Mouse (Mus musculus) R1 (cell line): ENCODE measurements around the gene Tmem185b.

Experiments
- DNase-seq: peaks from one replicate; pipeline ENCODE4 v3.0.0-alpha.2; 2018; ENCODE audit warnings: low read depth, low spot score

Gene Tmem185b

DNA sequence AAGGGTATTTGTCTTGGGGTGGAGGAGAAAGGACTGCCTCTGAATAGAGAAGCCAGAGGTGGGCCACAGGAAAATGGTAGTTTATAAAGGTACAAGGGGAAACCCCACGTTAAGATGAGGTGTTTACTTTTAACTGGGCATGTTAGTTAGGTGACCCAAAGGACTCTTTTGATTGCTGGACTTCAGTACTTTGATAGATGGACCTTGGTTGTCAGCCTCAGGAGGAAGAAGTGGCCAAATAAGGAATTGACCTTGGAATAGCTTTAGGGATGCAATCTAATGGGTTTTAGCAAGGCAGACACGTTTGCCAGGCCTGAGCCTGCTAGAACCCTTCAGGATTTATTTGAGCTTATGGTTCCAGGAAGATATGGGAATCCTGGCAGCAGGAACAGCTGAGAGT lies 13.3 kb downstream of the Tmem185b start:
- no peak for DNase-seq

DNA sequence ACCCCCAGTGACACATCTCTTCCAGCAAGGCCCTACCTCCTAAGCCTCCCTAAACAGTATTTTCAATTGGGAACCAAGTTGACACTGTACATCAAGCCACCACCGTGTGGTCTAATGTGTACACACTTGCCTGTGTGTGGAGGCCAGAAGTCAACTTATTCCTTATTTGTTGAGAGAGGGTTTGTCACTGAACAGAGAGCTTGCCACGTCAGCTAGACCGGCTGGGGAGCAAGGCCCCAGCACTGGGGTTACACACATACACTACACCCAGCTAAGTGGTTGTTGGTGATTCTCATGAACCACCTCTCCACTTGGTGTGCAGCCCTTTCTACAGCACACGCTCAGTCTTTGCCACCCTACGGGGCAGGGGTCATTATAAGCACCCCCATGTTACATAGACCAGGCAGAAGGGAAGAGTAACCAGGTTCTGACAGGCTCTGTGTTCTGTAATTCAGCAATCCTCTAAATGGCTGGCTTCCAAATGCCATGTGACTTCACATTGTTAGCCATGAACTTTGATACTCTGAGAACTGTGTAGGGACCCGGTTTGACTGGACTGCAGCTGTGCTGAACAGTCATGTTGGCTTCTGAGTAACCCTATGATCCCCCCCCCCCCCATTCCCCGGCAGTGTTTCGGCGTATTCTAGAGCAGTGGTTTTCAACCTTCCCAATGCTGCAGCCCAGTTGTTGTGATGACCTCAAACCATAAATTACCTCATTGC lies 15.0 kb downstream of the Tmem185b start:
- no peak for DNase-seq

DNA sequence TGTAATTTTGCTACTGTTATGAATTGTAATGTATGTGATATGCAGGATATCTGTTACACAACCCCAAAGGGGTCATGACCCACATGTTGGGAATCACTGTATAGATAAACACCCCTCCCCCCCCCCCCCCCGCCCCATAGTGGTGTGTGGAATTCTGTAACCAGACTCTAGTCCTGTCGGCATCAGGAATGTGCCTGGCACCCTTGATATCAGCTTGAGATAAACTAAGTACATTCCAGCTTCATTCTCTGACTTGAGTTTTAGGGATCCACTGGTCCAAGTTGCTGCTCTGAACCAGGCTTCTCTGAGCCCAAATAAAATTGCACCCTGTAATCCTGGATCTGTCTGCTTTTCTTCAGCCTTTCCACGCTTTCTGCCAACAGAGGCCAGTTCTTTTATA lies 15.6 kb downstream of the Tmem185b start:
- no peak for DNase-seq

DNA sequence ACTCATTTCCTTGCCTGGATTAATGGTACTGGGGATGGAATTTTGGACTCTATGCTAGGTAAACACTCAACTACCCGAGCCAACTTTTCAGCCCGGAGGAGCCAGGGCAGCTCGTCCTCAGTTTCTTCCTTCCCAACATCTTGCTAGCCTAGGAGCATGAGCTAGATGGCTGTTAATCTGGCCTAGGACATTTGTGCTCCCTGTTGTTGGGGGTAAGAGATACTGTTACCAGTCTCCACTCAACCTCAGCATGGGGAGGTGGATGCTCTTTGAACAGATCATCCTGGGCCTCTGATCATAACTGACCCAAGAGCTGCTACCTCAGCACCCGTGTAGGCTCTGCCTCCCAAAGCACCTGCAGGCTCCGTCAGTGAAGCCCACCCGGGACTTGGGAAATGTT lies 17.4 kb downstream of the Tmem185b start:
- no peak for DNase-seq

GRCm38 (mm10) chr1:119544611-119545155 lies 18.7 kb downstream of the Tmem185b start:
- no peak for DNase-seq

GRCm38 (mm10) chr1:119545164-119545563 lies 19.2 kb downstream of the Tmem185b start:
- no peak for DNase-seq

DNA sequence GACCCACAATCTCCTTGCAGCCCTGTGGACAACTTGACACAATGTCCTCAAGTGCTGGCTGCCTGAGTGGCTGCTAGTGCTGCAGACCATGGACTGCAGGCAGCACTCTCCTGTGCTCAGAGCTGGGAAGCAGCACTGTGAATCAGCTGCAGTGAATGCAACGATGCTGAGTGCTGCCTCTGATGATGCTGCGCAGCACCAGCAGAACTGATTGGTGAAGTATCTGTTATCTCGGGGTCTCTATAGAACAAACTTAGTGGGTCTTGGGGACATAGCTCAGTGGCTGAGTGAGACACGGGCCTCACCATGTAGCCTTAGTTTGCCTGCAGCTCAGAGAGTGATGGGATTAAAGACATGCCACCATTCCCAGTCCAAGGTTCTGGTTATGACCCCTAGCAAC lies 19.7 kb downstream of the Tmem185b start:
- DNase-seq = no peak

DNA sequence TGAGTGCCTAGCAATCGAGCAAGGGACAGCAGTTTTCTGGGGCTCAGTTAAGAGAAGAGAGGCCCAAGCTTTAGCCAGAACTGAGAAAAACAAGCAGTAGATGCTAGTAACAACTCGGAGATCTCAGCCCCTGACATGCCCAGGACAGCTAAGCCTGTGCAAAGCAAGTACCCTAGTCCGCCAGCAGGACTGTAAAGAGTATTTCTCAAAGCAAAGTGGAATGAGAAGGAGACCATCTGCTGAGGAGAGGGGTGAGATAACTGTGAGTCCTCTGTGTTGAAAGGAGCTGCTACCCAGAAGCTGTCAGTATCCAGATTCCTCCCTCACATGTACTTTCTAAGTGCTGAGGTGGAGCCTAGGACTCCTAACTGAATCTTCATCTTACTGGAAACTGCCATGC lies 20.5 kb downstream of the Tmem185b start:
- no peak for DNase-seq

DNA sequence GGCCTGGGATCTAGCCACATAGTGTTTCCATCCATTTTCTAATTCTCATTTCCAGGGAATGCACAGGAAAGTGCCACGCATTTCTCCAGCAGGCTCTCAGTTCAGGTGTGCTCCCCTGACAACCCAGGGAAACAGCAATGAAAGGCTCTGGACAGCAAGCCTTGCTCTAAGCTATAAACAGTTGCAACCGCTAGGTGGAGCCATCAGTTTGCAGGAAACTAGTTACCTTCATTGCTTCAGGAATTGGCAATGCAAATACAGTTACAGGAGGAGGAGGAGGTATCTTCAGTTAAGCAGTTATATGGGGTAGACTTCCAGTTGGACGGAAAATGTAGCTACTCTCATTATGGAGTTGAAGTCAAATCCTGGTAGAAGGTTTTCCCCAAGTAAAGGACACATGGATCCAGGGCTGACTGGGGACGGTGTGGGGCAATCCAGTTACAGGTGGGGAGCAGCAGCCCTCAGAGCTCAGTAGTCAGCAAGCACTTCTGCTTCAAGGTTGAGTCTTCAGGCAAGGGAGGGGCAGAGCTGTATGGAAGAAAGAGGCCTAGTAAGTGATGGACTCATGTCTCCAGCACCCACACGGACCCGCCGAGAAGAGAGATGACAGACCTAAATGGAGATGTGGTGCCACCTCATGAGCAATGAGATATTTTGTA lies 22.8 kb downstream of the Tmem185b start:
- peak; percentile 85 for DNase-seq

GRCm38 (mm10) chr1:119549327-119549689 lies 23.3 kb downstream of the Tmem185b start:
- DNase-seq = no peak

DNA sequence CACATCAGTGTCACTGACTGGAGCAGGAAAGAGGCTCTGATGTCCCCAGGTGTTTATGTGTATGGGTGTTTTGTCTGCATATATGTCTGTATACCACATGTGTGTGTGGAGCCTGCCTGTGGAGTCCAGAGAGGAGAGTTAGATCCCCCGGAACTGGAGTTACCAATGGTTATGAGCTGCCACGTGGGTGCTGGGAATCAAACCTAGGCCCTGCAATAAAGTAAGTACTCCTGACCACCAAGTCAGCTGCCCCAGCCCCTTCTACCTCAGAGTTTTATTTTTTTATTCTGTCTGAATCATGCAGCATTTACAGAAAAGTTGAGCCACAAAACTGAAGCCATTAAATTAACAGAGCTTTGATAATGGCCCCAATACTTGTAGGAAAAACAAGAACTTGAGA lies 24.1 kb downstream of the Tmem185b start:
- no peak for DNase-seq

- DNase-seq = no peak
Observed at GRCm38 (mm10) chr1:119551651-119552050, 25.7 kb downstream of the Tmem185b start.

GRCm38 (mm10) chr1:119555651-119556050 lies 29.7 kb downstream of the Tmem185b start:
- no peak for DNase-seq

DNA sequence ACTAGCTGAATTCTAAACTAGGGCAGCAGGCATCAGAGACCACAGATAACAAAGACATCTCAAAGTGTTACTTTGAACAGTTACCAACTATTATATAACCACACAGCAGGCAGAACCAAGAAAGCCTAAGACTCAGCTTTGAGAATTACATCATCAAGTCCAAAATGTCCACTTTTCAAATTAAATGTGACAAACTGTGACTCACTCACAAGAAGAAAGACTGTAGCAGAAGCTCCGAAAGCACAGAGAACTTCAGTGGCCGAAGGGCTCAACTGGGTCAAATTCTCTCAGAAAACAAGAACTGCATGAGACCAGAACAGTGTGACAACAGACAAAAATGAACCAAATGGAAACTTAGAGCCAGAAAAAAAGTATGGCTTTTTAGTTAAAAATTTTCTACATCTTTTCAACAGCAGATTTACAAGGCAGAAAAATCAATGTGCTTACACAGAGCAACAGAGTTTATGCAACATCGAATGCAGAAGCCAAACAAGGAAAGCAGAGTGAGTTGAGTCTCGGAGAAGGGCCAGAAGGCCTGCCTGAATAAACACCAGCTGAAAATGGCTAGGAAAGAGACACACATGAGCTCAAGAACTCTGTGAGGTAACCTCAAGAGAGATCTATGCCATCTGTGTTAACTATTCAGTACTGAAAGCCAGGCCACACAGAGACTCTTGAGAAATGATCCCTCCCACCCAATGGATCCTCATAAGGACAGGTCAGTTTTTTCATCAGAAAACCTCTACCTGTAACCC lies 31.9 kb downstream of the Tmem185b start:
- no peak for DNase-seq

DNA sequence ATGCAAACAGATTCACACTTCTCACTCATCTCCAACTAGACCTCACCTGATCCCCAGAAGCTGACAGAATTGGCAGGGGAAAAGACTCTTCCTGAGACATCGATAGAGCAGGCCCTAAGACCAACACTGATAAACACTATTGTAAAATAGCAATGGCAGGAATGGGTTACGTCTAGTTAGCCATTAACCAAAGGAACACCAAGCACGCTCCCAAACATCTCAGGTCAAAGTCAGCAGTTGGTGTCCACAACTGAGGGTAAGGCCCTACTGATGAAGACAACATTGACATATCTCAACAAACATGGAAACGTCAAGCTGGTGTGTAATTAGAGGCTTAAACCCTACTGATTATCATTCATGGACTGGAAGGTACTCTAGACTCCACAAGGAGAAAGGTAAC lies 39.6 kb downstream of the Tmem185b start:
- DNase-seq = no peak

DNA sequence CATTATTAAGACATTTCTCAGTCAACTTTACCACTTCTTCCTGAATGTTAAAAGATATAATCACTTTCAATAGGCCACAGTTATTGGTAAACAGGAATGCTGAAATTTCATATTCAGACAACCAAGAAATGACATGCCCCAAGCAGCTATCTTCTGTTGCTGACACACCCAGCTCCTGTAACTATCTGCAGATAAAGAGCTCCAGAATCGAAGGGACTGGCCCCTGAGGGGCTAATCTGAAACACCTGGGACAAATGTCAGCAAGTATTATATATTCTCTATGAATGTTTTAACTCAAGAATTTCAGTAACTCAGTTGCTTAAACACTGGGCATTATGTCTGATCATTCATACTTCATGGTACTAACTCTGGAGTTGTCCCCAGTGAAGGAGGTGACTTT lies 44.2 kb downstream of the Tmem185b start:
- DNase-seq = no peak
